Mouse (Mus musculus): ENCODE data around the gene Ak6.

- TF ChIP-seq POLR2AphosphoS2 (IDR thresholded peaks at IDR 0.05; ENCODE audit: insufficient read length, low read depth) (no peak), POLR2A (IDR thresholded peaks at IDR 0.05; ENCODE audit: insufficient read length, low read depth) (no peak), REST (IDR thresholded peaks at IDR 0.05; ENCODE audit: insufficient read depth, insufficient read length) (no peak), E2F4 (IDR thresholded peaks at IDR 0.05; ENCODE audit: insufficient read depth) (no peak), TCF12 (IDR thresholded peaks at IDR 0.05; ENCODE audit: insufficient read depth, poor library complexity, severe bottlenecking) (no peak)
Observed at GRCm38 (mm10) chr13:100682837-100683236, 32.1 kb downstream of the Ak6 start.

All from myocyte (in vitro differentiated cells).